Mouse (Mus musculus) G1E (cell line): Measurements from ENCODE around the gene Ccdc60.

ENCODE experiments used
- CTCF ChIP-seq: IDR thresholded peaks from 2 replicates; pipeline ENCODE4 v1.5.1; 2012; ENCODE audit warnings: low read depth, low read length, inconsistent platforms, mixed read lengths
- GATA1 ChIP-seq: IDR thresholded peaks from 2 replicates; pipeline ENCODE4 v1.6.1; 2012; ENCODE audit warnings: borderline replicate concordance, low read length, inconsistent platforms, mixed read lengths
- GATA2 ChIP-seq: IDR thresholded peaks from 2 replicates; pipeline ENCODE4 v1.6.1; 2012; ENCODE audit warnings: low read depth, low read length, inconsistent platforms, borderline replicate concordance
- POLR2AphosphoS5 ChIP-seq: IDR thresholded peaks from 2 replicates; pipeline ENCODE4 v1.6.1; 2012; ENCODE audit warnings: low read depth, low read length, inconsistent platforms; ENCODE audit not compliant: insufficient replicate concordance
- TAL1 ChIP-seq: conservative IDR thresholded peaks from 2 replicates; pipeline ENCODE4 v1.6.1; 2012; ENCODE audit warnings: low read depth, low read length, inconsistent platforms, mixed read lengths

- TF ChIP-seq GATA1 (no peak), CTCF (no peak), TAL1 (no peak), GATA2 (no peak), POLR2AphosphoS5 (no peak)
Observed at GRCm38 (mm10) chr5:116336191-116336590, 47.4 kb upstream of the Ccdc60 start.
